Mouse (Mus musculus): ENCODE measurements around the gene Ppdpf. TPM values are rescaled to one million over a fixed set of nuclear protein-coding genes. Genes with fewer than 3 reads are reported as not detected.

Ppdpf gene
- polyA plus RNA-seq, 1 experiment from 2014 or later = 302 TPM

DNA sequence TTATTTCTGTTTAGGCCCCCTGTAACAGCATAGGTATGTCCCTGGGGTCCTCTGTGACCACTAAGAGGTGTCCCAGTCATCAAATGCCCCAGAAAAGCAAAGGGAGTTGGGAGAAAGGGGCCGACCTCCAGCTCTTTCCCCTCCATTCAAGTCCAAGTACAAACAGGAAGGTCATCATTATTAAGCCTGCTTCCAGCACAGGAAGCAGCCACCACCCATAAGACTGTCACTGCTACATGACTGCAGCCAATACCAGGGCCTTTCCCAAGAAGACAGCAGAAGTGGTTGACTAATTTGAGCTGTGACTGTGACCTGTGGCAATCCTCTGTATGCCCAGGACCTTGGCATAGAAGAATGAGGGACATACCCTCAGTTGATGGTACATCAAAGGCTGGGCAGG is 41.3 kb downstream of the Ppdpf start:
- Histone ChIP-seq H3K9me3 (ENCODE audit: low read length) (no peaks in the 10 kb centered on the region), H3K4me3 (ENCODE audit: low read length) (no peak overlapping the region), H3K4me2 (replicated peaks; ENCODE audit: low read depth, low read length) (no peak overlapping the region), H3K27ac (ENCODE audit: low read length) (peak overlapping the region; percentile 4; the same call in 1 of the 2 replicates), H3K9ac (replicated peaks; ENCODE audit: low read length) (no peak overlapping the region), H3K4me1 (ENCODE audit: insufficient read depth, low read length) (no peaks in the 10 kb centered on the region), H3K36me3 (ENCODE audit: insufficient read depth, low read length) (no peaks in the 10 kb centered on the region), H3K27me3 (ENCODE audit: insufficient read depth, low read length) (no peaks in the 10 kb centered on the region)
- WGBS = 54% methylated on average over 1 of the region's 1 CpGs
- no peak for ATAC-seq (ENCODE audit: low FRiP score, low TSS enrichment)

GRCm38 (mm10) chr2:181231171-181231570 is 44.1 kb downstream of the Ppdpf start:
- H3K4me1 ChIP-seq (ENCODE audit: insufficient read depth, low read length) = no peaks in the 10 kb centered on the region
- no peak overlapping the region for H3K4me3 ChIP-seq (ENCODE audit: low read length)
- no peaks in the 10 kb centered on the region for H3K9me3 ChIP-seq (ENCODE audit: low read length)
- 86% methylated on average over 20 of the region's 20 CpGs for WGBS
- H3K4me2 ChIP-seq (replicated peaks; ENCODE audit: low read depth, low read length) = no peak overlapping the region
- H3K27me3 ChIP-seq (ENCODE audit: insufficient read depth, low read length) = no peaks in the 10 kb centered on the region
- no peak overlapping the region for H3K9ac ChIP-seq (replicated peaks; ENCODE audit: low read length)
- no peaks in the 10 kb centered on the region; the same call in 1 of the 2 replicates for H3K36me3 ChIP-seq (ENCODE audit: insufficient read depth, low read length)
- ATAC-seq (ENCODE audit: low FRiP score, low TSS enrichment) = no peak
- H3K27ac ChIP-seq (ENCODE audit: low read length) = no peak overlapping the region

- no peak overlapping the region for H3K4me2 ChIP-seq (replicated peaks; ENCODE audit: low read depth, low read length)
- no peak overlapping the region for H3K4me3 ChIP-seq (ENCODE audit: low read length)
- ATAC-seq (ENCODE audit: low FRiP score, low TSS enrichment) = no peak
- no peaks in the 10 kb centered on the region; the same call in 1 of the 2 replicates for H3K36me3 ChIP-seq (ENCODE audit: insufficient read depth, low read length)
- no peaks in the 10 kb centered on the region for H3K27me3 ChIP-seq (ENCODE audit: insufficient read depth, low read length)
- H3K27ac ChIP-seq (ENCODE audit: low read length) = no peak overlapping the region
- no peak overlapping the region for H3K9ac ChIP-seq (replicated peaks; ENCODE audit: low read length)
- whole genome bisulfite sequencing = 91% methylated on average over 15 of the region's 15 CpGs
- H3K9me3 ChIP-seq (ENCODE audit: low read length) = no peaks in the 10 kb centered on the region
- H3K4me1 ChIP-seq (ENCODE audit: insufficient read depth, low read length) = no peaks in the 10 kb centered on the region
Measured at GRCm38 (mm10) chr2:181233443-181233842, 46.4 kb downstream of the Ppdpf start.

DNA sequence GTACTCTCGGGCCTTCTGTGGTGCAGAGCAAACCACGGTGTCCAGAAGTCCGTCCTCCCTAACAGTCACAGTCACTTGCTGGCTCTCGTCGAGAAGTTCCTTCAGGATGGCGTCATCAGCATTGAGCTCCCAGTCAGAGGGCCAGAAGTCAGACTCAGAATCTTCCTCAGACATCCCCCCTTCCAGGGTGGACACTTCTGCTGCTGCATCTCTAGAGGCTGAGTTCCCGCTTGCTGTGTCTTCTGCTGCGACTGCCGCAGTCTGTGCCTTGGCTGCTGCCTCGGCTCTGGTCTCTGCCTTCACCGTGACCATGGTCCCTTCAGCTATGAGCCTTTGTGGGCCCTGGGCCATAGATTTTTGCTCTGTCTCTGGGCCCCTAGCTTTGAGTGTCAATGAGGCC is 47.6 kb downstream of the Ppdpf start:
- Histone ChIP-seq H3K27ac (ENCODE audit: low read length) (no peak overlapping the region), H3K36me3 (ENCODE audit: insufficient read depth, low read length) (no peaks in the 10 kb centered on the region; the same call in 1 of the 2 replicates), H3K9ac (replicated peaks; ENCODE audit: low read length) (no peak overlapping the region), H3K4me1 (ENCODE audit: insufficient read depth, low read length) (no peaks in the 10 kb centered on the region), H3K4me3 (ENCODE audit: low read length) (no peak overlapping the region), H3K27me3 (ENCODE audit: insufficient read depth, low read length) (no peaks in the 10 kb centered on the region), H3K4me2 (replicated peaks; ENCODE audit: low read depth, low read length) (no peak overlapping the region), H3K9me3 (ENCODE audit: low read length) (no peaks in the 10 kb centered on the region)
- 95% methylated on average over 11 of the region's 11 CpGs for WGBS
- no peak for ATAC-seq (ENCODE audit: low FRiP score, low TSS enrichment)

DNA sequence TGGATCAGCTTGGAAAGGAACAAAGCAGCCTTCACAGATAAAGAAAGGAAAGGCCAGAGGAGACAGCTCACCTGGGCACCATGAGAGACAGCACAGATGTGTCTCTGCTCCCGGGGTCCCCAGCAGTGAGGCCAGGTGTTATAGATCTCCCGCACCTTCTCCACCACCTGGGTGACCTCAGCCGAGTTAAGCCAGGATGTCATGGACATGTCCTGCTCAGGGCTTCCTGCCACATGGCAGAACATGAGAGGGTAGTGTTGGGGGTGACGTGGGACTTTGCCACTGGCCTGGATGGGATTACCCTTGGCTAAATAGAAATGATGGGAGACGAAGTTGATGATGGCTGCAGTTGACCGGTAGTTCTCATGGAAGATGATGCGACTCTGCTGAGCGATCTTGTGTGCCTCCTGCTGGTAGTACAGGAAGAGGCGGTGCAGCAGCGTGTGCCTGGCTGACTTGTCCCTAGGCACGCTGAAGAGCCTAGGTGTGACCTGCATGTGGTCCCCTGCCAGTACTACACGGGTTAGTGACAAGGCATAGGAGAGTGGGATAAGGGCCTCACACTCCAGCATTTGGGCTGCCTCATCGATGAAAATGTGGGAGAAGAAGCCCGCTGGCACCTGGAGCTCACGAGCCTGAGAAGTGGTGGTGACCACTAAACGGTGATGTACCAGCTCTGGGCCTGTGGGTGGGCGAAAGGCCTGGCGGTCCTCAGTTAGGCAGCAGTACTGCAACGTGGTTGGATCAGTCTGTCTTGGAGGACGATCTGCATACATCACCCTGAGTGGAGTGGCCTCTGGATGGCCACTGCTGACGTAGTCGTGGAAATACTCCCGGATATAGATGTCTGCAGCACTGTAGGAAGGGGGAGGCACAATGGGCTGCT is 48.9 kb downstream of the Ppdpf start:
- H3K27ac ChIP-seq (ENCODE audit: low read length) = no peak overlapping the region
- no peak overlapping the region for H3K4me3 ChIP-seq (ENCODE audit: low read length)
- H3K4me1 ChIP-seq (ENCODE audit: insufficient read depth, low read length) = no peaks in the 10 kb centered on the region
- H3K36me3 ChIP-seq (ENCODE audit: insufficient read depth, low read length) = no peaks in the 10 kb centered on the region; the same call in 1 of the 2 replicates
- 84% methylated on average over 23 of the region's 23 CpGs for WGBS
- ATAC-seq (ENCODE audit: low FRiP score, low TSS enrichment) = no peak
- no peaks in the 10 kb centered on the region for H3K9me3 ChIP-seq (ENCODE audit: low read length)
- H3K4me2 ChIP-seq (replicated peaks; ENCODE audit: low read depth, low read length) = no peak overlapping the region
- H3K9ac ChIP-seq (replicated peaks; ENCODE audit: low read length) = no peak overlapping the region
- no peaks in the 10 kb centered on the region for H3K27me3 ChIP-seq (ENCODE audit: insufficient read depth, low read length)

GRCm38 (mm10) chr2:181237251-181238014 is 50.4 kb downstream of the Ppdpf start:
- H3K4me3 ChIP-seq (ENCODE audit: low read length) = no peak overlapping the region
- H3K27ac ChIP-seq (ENCODE audit: low read length) = no peak overlapping the region
- no peak overlapping the region for H3K9ac ChIP-seq (replicated peaks; ENCODE audit: low read length)
- no peak overlapping the region for H3K4me2 ChIP-seq (replicated peaks; ENCODE audit: low read depth, low read length)
- no peaks in the 10 kb centered on the region for H3K27me3 ChIP-seq (ENCODE audit: insufficient read depth, low read length)
- H3K9me3 ChIP-seq (ENCODE audit: low read length) = no peaks in the 10 kb centered on the region
- no peak for ATAC-seq (ENCODE audit: low FRiP score, low TSS enrichment)
- no peaks in the 10 kb centered on the region; the same call in 1 of the 2 replicates for H3K36me3 ChIP-seq (ENCODE audit: insufficient read depth, low read length)
- H3K4me1 ChIP-seq (ENCODE audit: insufficient read depth, low read length) = peaks cover 9% of the 10 kb centered on the region; the same call in 1 of the 2 replicates
- WGBS = 90% methylated on average over 17 of the region's 17 CpGs

- H3K4me1 ChIP-seq (ENCODE audit: insufficient read depth, low read length) = peaks cover 9% of the 10 kb centered on the region; the same call in 1 of the 2 replicates
- no peak overlapping the region for H3K4me3 ChIP-seq (ENCODE audit: low read length)
- no peak overlapping the region for H3K9ac ChIP-seq (replicated peaks; ENCODE audit: low read length)
- WGBS = 69% methylated on average over 10 of the region's 10 CpGs
- H3K27ac ChIP-seq (ENCODE audit: low read length) = no peak overlapping the region
- H3K9me3 ChIP-seq (ENCODE audit: low read length) = no peaks in the 10 kb centered on the region
- H3K4me2 ChIP-seq (replicated peaks; ENCODE audit: low read depth, low read length) = no peak overlapping the region
- no peaks in the 10 kb centered on the region; the same call in 1 of the 2 replicates for H3K36me3 ChIP-seq (ENCODE audit: insufficient read depth, low read length)
- ATAC-seq (ENCODE audit: low FRiP score, low TSS enrichment) = no peak
- H3K27me3 ChIP-seq (ENCODE audit: insufficient read depth, low read length) = no peaks in the 10 kb centered on the region
Measured at GRCm38 (mm10) chr2:181238091-181238610, 51.1 kb downstream of the Ppdpf start.

Other genes with a start within 250 kb of the Ppdpf start
- 36.9 and 48.7 TPM in 2 replicates for gene Nkain4, start 232.5 kb upstream of the Ppdpf start, polyA plus RNA-seq (2015; fragmentation: Nextera tagmentation; extraction: Ambion mirVana)
- gene Arfgap1, start 220.0 kb upstream of the Ppdpf start, polyA plus RNA-seq (2015; fragmentation: Nextera tagmentation; extraction: Ambion mirVana) = 110 and 114 TPM in 2 replicates
- gene Col20a1, start 200.7 kb upstream of the Ppdpf start, polyA plus RNA-seq (2015; fragmentation: Nextera tagmentation; extraction: Ambion mirVana) = 0.22 and 0.47 TPM in 2 replicates
- gene Chrna4, start 143.7 kb upstream of the Ppdpf start, polyA plus RNA-seq (2015; fragmentation: Nextera tagmentation; extraction: Ambion mirVana) = 4.3 TPM in 2 replicates
- 0.16 and 0.44 TPM in 2 replicates for gene Kcnq2, start 51.9 kb upstream of the Ppdpf start, polyA plus RNA-seq (2015; fragmentation: Nextera tagmentation; extraction: Ambion mirVana)
- 0.10 TPM in 1 of 2 replicates, not detected in the other for gene Eef1a2, start 30.2 kb upstream of the Ppdpf start, polyA plus RNA-seq (2015; fragmentation: Nextera tagmentation; extraction: Ambion mirVana)
- gene Ptk6, start 15.5 kb downstream of the Ppdpf start, polyA plus RNA-seq (2015; fragmentation: Nextera tagmentation; extraction: Ambion mirVana) = not detected in 2 replicates
- 0.25 and 0.37 TPM in 2 replicates for gene Srms, start 25.9 kb downstream of the Ppdpf start, polyA plus RNA-seq (2015; fragmentation: Nextera tagmentation; extraction: Ambion mirVana)
- gene Fndc11, start 32.8 kb downstream of the Ppdpf start, polyA plus RNA-seq (2015; fragmentation: Nextera tagmentation; extraction: Ambion mirVana) = 0.26 and 0.59 TPM in 2 replicates
- gene Helz2, start 54.8 kb downstream of the Ppdpf start, polyA plus RNA-seq (2015; fragmentation: Nextera tagmentation; extraction: Ambion mirVana) = 1.9 and 2.0 TPM in 2 replicates
- gene Gmeb2, start 100.8 kb downstream of the Ppdpf start, polyA plus RNA-seq (2015; fragmentation: Nextera tagmentation; extraction: Ambion mirVana) = 15.7 and 18.7 TPM in 2 replicates
- gene Stmn3, start 127.3 kb downstream of the Ppdpf start, polyA plus RNA-seq (2015; fragmentation: Nextera tagmentation; extraction: Ambion mirVana) = 3.7 and 7.7 TPM in 2 replicates
- gene Rtel1, start 132.5 kb downstream of the Ppdpf start, polyA plus RNA-seq (2015; fragmentation: Nextera tagmentation; extraction: Ambion mirVana) = 51.2 and 57.9 TPM in 2 replicates
- gene Zgpat, start 177.7 kb downstream of the Ppdpf start, polyA plus RNA-seq (2015; fragmentation: Nextera tagmentation; extraction: Ambion mirVana) = 48.8 and 50.5 TPM in 2 replicates
- gene Arfrp1, start 178.2 kb downstream of the Ppdpf start, polyA plus RNA-seq (2015; fragmentation: Nextera tagmentation; extraction: Ambion mirVana) = 72.5 and 73.5 TPM in 2 replicates
- gene Lime1, start 192.8 kb downstream of the Ppdpf start, polyA plus RNA-seq (2015; fragmentation: Nextera tagmentation; extraction: Ambion mirVana) = 28.3 and 32.6 TPM in 2 replicates